Mouse (Mus musculus): ENCODE results near the gene Gripap1. TPM values are rescaled to one million over a fixed set of nuclear protein-coding genes. Genes with fewer than 3 reads are reported as not detected.

Gene Gripap1
- total RNA-seq, 2 experiments from 2014 or later: 79.5 to 84.6 TPM

DNA sequence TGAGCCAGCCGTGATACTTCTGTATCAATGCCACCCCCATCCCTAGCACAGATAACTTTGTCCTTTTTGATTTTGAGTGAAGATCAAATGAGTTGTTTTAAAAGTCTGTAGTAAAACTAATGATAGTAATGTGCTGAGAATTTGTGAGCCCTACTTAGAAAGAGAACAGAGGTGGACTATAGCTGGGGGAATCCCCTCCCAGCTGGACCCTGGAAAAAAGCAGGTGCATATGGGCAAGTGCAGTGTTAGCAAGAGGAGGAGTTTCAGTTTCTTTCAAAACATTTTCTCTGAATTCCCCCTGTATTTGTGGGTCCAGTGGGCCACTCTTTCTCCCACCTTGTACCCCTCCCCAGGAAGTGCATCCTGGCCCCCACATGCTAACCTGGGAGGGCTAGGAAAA, 73.6 kb downstream of the Gripap1 start:
- DNase-seq (ENCODE audit: extremely low spot score in 1 of 2, low spot score in 2 of 2): no peak
- intact Hi-C loops (cut with DNase I): no loop called here

DNA sequence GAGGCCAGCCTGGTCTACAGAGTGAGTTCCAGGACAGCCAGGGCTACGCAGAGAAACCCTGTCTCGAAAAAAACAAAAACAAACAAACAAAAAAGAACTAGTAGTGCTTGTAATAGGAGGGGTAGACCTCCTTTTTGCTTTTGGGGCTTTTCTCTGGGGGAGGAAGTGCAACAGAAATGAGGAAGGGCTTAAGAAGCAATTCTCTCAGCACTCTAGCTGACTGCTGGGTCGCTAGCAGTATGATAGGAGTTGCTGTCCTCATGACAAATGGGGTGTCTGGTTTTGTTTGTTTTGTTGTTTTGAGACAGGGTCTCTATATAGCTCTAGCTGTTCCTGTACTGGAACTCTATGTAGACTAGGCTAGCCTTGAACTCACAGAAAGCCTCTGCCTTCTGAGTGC, 75.0 kb downstream of the Gripap1 start:
- DNase-seq (ENCODE audit: extremely low spot score in 1 of 2, low spot score in 2 of 2): no peak
- intact Hi-C loops (cut with DNase I): no loop called here

DNA sequence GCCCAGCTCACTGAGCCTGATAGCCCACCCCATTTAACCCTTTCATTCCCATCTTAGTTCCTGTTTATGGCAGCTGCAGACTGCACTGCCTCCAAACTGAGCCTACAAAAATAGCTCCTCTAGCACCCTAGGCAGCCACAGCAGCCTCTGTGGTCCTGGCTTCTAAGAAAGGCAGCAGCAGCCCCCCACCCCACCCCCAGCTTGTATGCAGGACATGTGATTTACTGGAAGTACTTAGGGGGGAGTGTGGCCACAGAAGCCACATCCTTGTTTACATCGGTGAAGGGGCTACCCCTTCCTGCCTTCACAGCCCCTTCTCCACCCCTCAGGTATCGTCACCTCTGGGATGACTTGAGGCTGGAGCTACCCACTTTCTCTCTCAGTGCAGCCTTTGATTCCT, 75.8 kb downstream of the Gripap1 start:
- intact Hi-C loops (cut with DNase I): no loop called here
- DNase-seq (ENCODE audit: extremely low spot score in 1 of 2, low spot score in 2 of 2): no peak

DNA sequence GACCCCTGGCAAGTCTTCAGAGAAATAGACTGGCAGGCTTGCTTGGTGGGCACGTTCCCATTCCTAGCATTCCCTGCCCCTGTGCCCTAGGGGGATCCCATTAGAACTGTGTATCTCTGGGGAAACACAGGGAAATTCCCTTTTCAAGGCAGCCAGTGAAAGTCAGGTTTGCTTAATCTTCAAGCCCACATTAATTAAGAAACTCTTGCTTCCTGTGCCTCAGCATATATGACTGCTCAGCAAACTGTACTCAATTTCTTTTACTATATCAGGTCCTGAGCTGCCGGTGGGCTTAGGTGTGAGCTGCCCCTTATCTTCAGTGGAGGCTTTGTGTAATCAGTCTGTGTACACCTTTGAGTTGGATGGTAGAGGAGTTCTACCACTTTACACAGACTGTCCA, 76.2 kb downstream of the Gripap1 start:
- intact Hi-C loops (cut with DNase I): no loop called here
- no peak for DNase-seq (ENCODE audit: extremely low spot score in 1 of 2, low spot score in 2 of 2)

DNA sequence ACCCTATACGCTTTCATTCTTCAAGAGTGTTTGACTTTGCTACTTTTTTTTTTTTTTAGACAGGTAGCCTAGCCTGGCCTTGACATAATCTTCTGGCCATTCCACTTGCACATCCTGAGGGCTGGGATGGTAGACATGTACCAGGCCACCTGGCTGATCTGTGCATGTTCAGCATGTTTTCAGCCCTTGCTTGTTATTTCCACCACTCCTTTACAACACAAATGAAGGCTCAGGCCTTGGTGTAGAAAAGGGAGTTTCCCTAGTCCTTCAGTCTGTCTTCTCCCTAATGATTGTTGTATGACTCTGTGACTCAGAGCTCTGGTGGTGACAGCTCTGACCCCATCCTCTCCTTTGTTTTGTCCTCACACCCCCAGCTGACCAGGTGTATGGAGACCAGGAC, 77.6 kb downstream of the Gripap1 start:
- intact Hi-C loops (cut with DNase I): no loop called here
- no peak for DNase-seq (ENCODE audit: extremely low spot score in 1 of 2, low spot score in 2 of 2)

DNA sequence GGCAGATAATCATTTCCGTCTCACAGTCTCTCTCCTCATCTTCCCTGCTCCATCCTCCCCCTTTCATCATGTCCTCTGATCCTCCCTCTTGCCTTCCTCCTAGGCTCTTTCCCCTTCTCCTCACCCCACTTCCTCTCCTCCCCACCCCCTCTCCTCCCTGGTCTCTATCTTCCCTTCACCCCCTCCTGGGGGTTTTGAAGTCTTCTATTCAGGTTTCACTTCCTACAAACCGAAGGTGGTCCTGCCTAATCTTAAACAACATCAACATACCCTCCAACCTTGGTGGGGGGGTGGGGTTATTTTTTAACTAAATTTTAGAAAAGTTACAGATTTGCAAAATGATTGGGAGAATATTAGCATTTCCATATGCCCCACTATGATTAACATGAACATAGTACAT, 78.9 kb downstream of the Gripap1 start:
- intact Hi-C loops (cut with DNase I): no loop called here
- no peak for DNase-seq (ENCODE audit: extremely low spot score in 1 of 2, low spot score in 2 of 2)

DNA sequence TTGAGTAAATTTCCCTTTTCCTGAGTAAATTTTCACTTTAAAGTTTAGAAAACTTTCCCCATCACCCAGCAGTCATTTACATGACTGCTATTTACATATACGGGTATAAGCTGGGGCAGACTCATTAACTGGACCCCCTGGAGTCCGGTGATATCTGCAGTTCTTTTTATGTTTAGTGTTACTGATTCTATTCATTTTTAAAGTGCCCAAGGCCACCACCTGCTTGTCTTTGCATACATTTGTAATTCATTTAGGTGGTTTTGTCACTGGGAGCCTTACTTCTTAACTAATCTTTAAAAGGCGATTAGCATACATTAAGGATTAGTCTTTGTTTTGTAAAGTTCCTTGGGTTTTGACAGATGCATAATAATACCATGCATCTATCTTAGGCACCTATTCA, 80.3 kb downstream of the Gripap1 start:
- DNase-seq (ENCODE audit: extremely low spot score in 1 of 2, low spot score in 2 of 2): no peak
- intact Hi-C loops (cut with DNase I): no loop called here

Small RNAs within 50 kb of the gene (microRNA-seq; reads per million reads assigned to microRNA genes)
- 85.9 reads per million, percentile 54 among the genes with 10 or more reads in this experiment for gene Mir1198

Other genes starting within 250 kb of the Gripap1 start
- gene Foxp3, start 216.1 kb upstream of the Gripap1 start, total RNA-seq (2021): under 1 TPM in 1 of 2 experiments, not detected in 1; 0.62 TPM
- gene Ppp1r3f, start 215.5 kb upstream of the Gripap1 start, total RNA-seq (2021): 10 to 100 TPM; 13.5 to 15.9 TPM
- 10 to 100 TPM; 22.8 to 25.9 TPM for gene Ccdc22, start 184.2 kb upstream of the Gripap1 start, total RNA-seq (2021)
- under 1 TPM; 0.08 to 0.17 TPM for gene Cacna1f, start 182.7 kb upstream of the Gripap1 start, total RNA-seq (2021)
- 1,000 to 10,000 TPM; 1,744 to 1,801 TPM for gene Syp, start 151.3 kb upstream of the Gripap1 start, total RNA-seq (2021)
- gene Prickle3, start 132.5 kb upstream of the Gripap1 start, total RNA-seq (2021): 1 to 10 TPM; 1.2 to 1.3 TPM
- 10 to 100 TPM; 15.6 to 18.1 TPM for gene Plp2, start 118.4 kb upstream of the Gripap1 start, total RNA-seq (2021)
- gene Magix, start 108.5 kb upstream of the Gripap1 start, total RNA-seq (2021): under 1 TPM; 0.12 to 0.34 TPM
- gene Gpkow, start 92.6 kb upstream of the Gripap1 start, total RNA-seq (2021): 10 to 100 TPM; 37.1 to 39.3 TPM
- gene Wdr45, start 75.4 kb upstream of the Gripap1 start, total RNA-seq (2021): 10 to 100 TPM; 38.5 to 43.3 TPM
- under 1 TPM in 1 of 2 experiments, not detected in 1; 0.69 TPM for gene Gm45208, start 67.5 kb upstream of the Gripap1 start, total RNA-seq (2021)
- gene Praf2, start 61.3 kb upstream of the Gripap1 start, total RNA-seq (2021): 100 to 1,000 TPM in 1 of 2 experiments, 10 to 100 TPM in 1; 97.3 to 105 TPM
- gene Ccdc120, start 38.9 kb upstream of the Gripap1 start, total RNA-seq (2021): 10 to 100 TPM; 28.9 to 29.7 TPM
- 10 to 100 TPM; 30.0 to 35.6 TPM for gene Tfe3, start 27.2 kb upstream of the Gripap1 start, total RNA-seq (2021)
- gene Kcnd1, start 32.5 kb downstream of the Gripap1 start, total RNA-seq (2021): 10 to 100 TPM; 10.9 to 11.3 TPM
- 10 to 100 TPM; 64.5 to 65.6 TPM for gene Otud5, start 51.6 kb downstream of the Gripap1 start, total RNA-seq (2021)
- gene Pim2, start 88.5 kb downstream of the Gripap1 start, total RNA-seq (2021): 10 to 100 TPM; 43.7 to 44.9 TPM
- 10 to 100 TPM; 43.4 to 47.5 TPM for gene Slc35a2, start 94.3 kb downstream of the Gripap1 start, total RNA-seq (2021)
- gene Pqbp1, start 109.5 kb downstream of the Gripap1 start, total RNA-seq (2021): 10 to 100 TPM; 77.7 to 81.3 TPM
- gene Timm17b, start 109.6 kb downstream of the Gripap1 start, total RNA-seq (2021): 10 to 100 TPM; 25.5 to 34.1 TPM
- not detected for gene Gm10491, start 118.1 kb downstream of the Gripap1 start, total RNA-seq (2021)
- not detected for gene Gm10490, start 119.8 kb downstream of the Gripap1 start, total RNA-seq (2021)
- gene Pcsk1n, start 130.1 kb downstream of the Gripap1 start, total RNA-seq (2021): 100 to 1,000 TPM; 287 to 317 TPM
- not detected for gene Eras, start 138.8 kb downstream of the Gripap1 start, total RNA-seq (2021)
- gene Hdac6, start 158.1 kb downstream of the Gripap1 start, total RNA-seq (2021): 10 to 100 TPM; 59.7 to 65.0 TPM
- not detected for gene Gata1, start 188.3 kb downstream of the Gripap1 start, total RNA-seq (2021)
- gene Glod5, start 228.7 kb downstream of the Gripap1 start, total RNA-seq (2021): under 1 TPM; 0.57 to 0.73 TPM